Mouse (Mus musculus): ENCODE measurements around the gene Kif23.

The Kif23 gene

GRCm38 (mm10) chr9:61902445-61902844, 44.1 kb downstream of the Kif23 start:
- peak; percentile 42 to 68 for DNase-seq

- DNase-seq = no peak
Measured at GRCm38 (mm10) chr9:61901574-61901973, 45.0 kb downstream of the Kif23 start.

DNA sequence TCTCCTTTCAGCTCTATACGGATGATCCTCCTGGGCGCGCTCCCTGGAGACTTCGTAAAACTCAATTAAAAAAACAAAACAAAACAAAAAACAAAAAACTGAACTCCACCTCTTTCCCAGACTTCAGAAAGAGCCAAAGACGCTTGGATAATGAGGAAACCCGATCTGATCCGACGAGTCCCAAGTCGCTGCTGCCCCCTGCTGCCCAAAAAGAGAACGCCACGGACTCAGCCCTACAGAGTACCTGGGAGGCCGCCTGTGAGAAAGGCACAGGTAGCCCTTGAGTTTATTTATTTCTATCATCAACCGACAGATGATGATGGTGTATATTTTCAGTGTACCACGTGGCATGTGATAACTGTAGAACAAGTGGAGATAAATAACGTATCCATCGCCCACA, 46.8 kb downstream of the Kif23 start:
- DNase-seq = peak; percentile 95 to 97

DNA sequence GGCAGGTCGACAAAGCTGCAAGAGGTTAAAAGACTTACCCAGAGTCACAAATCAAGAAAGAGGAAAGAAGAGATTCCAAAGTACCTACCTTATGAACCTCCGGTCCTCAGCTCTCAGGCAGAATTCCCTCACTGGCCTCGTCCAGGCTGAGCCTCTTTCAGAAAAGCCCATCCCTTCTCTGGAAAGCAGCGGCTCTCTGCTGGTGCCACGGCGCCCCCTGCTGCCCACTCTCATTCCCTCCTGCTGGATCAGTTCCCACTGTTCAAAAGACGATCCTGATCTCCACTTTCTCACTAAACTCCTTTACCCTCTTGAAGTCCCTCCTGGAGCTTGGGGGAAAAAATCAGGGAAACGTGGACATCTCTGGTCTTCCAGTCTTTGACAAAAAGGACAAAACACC, 48.2 kb downstream of the Kif23 start:
- DNase-seq = peak; percentile 92 to 96

GRCm38 (mm10) chr9:61895014-61895413, 51.6 kb downstream of the Kif23 start:
- no peak for DNase-seq

- no peak for DNase-seq
Measured at GRCm38 (mm10) chr9:61889855-61890254, 56.7 kb downstream of the Kif23 start.

GRCm38 (mm10) chr9:61887661-61888379, 58.8 kb downstream of the Kif23 start:
- DNase-seq = peak; percentile 17 to 46

- peak in 1 of 2 experiments; percentile 16 for DNase-seq
Measured at GRCm38 (mm10) chr9:61885964-61886363, 60.6 kb downstream of the Kif23 start.

GRCm38 (mm10) chr9:61884936-61885335, 61.6 kb downstream of the Kif23 start:
- no peak for DNase-seq

DNA sequence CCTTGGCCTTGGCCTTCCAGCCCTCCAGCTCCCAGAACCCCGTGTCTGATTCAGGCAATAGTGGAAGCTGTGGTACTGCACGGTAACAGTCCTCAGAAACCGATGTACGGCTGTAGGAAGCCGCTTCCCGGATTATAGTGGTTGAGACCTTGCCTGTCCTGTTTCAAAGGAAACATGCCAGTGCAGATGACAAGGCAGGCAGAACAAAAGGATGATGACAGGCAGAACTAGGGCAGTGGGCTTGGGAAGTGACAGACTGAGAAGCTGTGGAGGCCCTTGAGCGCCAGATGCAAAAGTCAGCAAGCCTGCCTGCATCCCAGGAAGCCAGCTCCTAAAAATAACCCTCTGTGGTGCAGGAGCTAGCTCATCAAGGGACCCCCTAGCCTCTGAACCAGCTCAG, 62.2 kb downstream of the Kif23 start:
- no peak for DNase-seq

- DNase-seq = no peak
Measured at GRCm38 (mm10) chr9:61882179-61882578, 64.4 kb downstream of the Kif23 start.

GRCm38 (mm10) chr9:61878889-61879288, 67.7 kb downstream of the Kif23 start:
- DNase-seq = peak; percentile 86 to 91

- peak in 1 of 2 experiments; percentile 56 for DNase-seq
Measured at GRCm38 (mm10) chr9:61877373-61878112, 69.0 kb downstream of the Kif23 start.

GRCm38 (mm10) chr9:61873325-61873724, 73.2 kb downstream of the Kif23 start:
- no peak for DNase-seq

DNA sequence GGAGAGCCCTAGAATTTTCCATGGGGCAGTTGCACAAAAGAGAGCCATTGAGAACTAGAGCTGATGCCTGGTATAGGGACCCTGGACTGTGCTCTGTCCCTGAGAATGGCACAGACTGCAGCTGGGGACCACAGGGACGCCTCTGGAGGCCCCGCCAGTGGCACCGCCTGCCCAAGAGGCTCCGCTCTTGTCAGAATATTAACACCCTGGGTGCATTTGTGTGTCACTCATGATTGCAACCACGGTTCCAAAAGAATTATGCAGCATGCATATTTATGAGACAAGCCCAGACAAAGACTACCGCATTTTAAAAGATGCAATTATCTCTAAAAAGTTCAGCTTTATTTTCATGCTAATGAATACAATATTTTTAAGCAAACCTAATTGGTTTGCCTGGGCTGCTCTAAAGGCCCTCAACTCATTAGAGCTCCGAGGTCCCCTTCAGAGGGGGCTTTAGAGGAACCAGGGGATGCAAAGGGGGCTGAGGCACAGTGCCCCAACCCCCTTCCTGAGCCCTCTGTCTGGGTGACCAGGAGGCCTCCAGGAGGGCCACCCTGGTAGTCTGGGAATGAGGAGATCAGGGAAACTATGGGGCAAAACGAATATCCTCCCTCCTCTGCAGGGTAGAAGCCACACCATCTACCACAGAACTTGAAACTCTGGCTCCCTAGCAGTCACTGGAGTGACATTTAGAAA, 74.2 kb downstream of the Kif23 start:
- no peak for DNase-seq

DNA sequence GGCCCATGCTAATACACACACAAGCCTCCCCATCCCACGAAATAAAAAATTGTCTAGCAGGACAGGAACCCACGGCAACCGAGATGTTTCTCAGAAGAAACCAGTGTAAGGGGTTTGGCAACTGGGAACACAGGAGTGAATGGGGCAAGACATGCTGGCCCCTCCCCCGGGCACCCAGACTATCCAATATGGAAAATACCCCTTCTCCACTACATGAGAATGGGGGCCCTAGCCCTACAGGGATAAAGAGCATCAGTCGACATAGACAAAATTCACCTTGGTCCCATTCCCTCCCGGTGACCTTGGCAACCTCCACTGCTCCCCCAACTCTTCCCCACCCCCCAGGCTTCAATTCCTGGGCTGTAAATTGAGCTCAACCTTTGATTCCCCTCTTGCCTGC, 74.7 kb downstream of the Kif23 start:
- no peak for DNase-seq

DNA sequence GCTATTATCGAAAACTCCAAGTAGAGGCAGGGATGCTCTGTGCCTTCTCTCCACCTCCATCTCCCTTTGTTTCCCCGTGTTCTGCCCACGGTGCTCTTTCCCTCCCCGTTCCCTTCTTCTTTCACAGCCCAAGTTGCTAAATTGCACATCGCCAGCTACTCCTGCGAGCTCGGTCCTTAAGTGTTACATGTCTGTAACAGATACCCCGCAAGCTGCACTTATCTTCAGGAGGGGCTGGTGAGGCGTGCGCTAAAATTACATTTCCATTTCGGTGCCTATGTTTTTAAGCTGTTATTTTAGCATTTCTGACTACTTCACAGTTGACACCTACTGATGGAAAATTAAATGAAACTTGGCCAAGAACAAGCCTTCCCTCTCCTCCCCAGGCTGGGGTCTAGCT, 78.9 kb downstream of the Kif23 start:
- no peak for DNase-seq

All from cerebellum, postnatal 14 days (tissue).